Mouse (Mus musculus) kidney, adult 9 months (tissue): Measurements from ENCODE around the gene Wdr18.
A peak's percentile ranks its signal among the peaks of the same experiment; 100 is the strongest.

Experiments used
- DNase-seq: peaks from one replicate; pipeline ENCODE4 v3.0.0; 2022

Wdr18 gene

DNA sequence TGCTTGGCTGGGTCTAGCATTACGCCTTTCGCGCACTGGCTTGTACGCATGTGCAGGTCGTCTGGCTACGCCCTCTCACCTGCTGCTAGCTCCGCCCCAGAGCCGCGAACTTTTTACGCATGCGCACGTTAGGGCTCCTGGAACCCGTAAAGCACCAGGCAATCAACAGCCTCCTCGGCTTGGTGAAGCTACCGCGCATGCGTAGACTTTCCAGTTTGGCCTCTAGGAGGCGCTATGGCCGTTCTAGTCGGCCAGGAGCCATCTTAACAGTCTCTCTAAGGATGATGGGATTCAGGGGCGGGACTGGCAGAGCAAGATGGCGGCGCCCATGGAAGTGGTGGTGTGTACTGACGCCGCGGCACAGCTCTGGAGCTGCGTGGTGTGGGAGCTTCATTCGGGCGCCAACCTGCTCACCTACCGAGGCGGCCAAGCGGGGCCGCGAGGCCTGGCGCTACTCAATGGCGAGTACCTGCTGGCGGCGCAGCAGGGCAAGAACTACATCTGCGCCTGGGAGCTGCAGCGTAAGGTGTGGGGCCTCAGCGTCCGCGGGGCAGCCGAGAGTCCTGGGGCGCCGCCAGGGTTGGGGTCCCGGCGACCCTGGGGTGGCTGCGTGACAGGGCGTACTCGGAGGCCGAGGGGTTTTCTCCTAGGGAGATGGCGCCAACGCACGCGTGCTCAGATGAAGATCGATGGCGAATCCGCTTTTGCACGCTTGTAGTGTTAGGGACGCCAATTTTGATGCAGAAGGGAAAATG is at the start of gene Wdr18:
Gene Wdr18, plus strand, starts transcription at position 306 of the 755 bp plus-strand sequence.
- peak; percentile 100 for DNase-seq

DNA sequence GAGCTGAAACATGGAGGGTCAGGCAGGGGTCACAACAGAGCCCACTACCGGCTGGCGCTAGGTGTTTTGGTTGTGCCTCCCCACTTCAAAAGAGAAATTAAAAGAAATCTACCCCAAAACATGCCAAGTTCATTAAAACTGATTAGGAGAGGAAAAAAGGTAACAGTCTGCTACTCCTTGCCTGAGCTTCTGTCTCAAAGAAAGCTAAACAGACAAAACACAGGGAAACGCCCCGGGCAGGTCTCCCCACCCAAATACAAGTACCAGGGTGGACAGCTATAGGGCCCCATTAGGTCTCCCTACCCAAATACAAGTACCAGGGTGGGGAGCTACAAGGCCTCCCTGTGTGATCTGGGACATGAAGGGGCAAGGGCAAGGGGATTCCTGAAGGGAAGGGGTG is 49.4 kb upstream of the Wdr18 start, which contains the start of gene Gm26602:
Gene Gm26602, plus strand, starts transcription at position 301 of the 400 bp plus-strand sequence.
- no peak for DNase-seq

DNA sequence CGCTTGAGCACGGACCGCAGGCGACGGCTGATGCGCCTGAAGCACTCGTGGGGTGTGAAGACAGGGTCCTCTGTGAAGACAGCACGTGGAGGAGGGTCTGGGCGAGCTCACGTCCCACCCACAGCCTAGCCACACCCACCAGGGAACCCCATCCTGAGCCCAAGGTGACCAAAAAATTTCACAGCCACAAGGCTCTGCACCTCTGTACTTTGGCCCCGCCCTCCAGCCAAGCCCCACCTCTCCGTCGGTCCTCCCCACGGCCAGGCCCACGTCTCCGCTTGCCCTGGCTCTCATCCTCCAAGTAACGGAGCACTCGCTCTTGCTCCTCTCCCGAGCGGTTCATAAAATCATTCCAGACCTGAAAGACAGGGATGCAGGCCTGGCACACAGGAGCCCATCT is 47.5 kb upstream of the Wdr18 start:
- no peak for DNase-seq

DNA sequence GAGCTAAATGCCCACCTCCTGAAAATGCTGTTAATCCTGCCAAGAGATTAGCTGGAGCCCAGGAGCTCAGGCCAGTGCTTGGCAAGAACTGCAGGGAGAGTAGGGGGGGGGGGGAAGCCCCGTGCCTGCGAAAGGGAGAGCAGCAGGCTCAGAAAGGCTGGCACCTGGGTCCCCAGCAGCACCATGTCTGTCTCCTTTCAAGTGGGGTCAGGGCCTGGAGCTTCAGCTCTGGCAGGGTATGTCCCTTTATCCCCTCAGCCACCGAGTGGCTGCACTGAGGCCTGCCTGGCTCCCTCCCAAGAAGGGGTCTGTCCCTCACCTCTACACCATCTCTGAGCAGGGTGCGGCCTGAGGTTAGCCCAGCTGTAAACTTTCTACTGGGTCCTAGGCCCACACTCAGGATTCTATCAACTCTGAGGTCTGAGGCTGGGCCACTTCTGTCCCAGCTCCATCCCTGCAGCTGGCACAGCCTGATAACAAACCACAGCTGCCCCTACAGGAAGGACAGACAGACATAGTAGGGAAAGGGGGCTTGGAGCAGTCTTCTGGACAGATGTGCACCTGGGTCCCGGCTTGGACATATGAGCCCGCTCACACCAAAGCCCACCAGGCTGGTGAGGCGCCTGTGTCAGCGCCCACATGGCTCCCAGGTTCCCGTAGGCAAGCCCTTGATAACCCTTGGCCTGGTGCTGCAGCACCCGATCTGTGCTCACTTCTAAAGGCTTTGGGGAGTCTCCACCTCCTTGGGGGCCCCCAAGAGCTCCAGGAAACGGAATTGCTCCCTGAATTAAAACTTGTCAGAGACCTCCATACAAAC is 45.6 kb upstream of the Wdr18 start:
- DNase-seq: no peak

DNA sequence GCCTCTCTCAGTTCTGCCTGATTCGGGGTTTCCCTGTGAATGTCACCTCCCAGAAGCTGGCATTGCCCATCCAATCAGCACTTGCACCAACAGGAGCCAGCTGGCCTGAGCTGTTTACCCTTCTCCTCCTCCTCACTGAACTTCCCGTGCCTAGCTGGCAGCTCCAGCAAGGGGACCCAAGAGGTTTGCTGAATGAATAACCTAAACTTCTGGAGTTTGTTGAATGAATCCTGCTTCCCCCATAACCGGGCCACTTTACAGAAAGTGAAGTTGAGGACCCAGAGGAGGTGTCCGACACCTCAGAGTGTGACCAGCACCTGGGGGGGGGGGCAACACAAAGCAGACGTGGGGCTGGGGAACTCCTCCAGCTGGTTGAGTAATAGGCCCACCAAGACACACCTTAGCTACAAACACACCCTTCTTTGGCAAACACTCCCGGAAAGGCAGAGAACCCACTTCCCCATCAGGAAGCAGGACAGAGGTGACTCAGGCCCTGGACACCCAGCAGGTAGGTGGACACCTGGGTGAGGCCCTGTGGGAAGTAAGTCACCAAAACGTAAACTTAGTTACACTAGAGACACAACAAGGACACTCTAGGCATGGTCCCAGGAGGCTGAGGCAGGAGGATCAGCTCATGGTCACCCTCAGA is 44.9 kb upstream of the Wdr18 start:
- DNase-seq: no peak

DNA sequence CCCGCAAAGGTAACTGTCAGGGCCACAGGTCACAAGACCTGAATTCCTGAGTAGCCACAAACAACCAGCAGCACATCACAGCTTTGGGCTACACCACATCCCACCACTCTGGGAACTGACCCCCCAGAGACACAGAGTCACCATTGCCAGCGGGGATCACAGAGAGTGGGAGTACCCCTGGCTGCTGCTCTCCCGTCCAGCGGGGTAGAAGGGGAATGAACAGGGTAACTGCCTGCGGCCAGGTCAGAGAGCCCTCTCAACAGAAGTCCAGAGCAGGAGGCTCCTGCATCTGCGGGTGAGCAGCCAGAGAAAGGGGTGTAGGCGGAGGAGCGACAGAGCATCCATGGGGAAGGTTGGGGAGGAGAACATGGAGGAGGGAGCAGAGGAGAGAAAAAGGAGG is 43.9 kb upstream of the Wdr18 start:
- DNase-seq: no peak

DNA sequence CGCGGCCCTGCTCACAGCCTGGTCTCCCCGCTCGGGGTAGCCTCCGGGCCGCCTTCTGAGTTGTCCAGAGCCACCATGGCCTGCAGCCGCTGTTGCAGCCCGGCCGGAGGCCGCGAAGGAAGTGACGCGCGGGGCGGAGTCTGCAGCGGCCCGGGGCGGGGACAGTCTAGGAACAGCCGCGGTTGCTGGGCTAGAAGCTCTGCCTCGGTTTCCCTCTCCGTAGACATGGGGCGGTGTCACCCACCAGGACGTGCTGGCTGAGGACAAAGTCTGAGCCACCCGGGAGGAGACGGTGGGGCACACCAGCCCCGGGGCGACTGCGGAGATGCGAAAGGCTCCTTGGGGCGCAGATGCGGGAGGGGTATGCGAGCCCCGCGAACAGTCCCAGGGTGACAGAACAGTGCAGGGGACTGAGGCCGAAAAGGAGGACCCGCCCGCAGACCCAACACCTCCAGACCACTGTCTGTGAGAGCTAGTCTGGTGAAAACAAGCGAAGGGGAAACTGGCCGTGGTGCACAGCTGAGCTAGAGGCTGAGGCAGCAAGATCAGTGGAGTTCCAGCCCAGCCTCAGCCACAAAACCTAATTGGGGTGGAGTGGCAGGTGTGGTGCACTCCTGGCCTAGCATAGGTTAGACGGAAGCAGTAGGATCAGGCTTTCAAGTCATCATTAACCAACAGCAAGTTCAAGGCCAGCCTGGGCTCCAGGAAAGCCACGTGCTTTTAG is 43.0 kb upstream of the Wdr18 start, which contains the start of gene Kiss1r:
Gene Kiss1r, plus strand, starts transcription at position 164 of the 724 bp plus-strand sequence.
- peak; percentile 84 for DNase-seq

DNA sequence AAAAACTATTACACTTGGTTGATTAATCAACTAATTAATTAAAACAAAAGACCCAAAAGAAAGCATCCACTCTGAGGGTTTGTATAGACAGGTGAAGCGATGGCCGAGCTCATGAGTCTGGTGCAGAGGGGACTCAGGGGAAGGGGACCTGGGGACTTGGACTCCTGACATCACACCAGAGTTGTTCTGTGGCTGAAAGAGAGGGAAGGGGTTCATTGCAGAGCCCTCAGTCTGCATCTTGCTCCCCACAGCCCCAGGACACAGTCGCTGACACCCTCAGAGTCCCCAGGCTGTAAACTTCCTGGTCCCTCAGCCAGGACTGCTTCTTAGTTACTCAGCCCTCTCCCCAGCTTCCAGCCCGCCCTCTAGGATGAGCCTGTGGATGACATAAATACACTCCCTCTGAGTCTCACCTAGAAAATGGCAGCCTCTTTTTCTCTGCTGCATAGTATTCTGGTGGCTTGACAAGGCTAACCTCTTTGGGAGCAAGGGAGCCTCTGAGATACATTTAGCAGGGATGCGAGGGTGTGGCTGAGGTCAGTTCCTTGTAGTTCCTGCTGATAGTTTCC is 42.3 kb upstream of the Wdr18 start:
- no peak for DNase-seq

DNA sequence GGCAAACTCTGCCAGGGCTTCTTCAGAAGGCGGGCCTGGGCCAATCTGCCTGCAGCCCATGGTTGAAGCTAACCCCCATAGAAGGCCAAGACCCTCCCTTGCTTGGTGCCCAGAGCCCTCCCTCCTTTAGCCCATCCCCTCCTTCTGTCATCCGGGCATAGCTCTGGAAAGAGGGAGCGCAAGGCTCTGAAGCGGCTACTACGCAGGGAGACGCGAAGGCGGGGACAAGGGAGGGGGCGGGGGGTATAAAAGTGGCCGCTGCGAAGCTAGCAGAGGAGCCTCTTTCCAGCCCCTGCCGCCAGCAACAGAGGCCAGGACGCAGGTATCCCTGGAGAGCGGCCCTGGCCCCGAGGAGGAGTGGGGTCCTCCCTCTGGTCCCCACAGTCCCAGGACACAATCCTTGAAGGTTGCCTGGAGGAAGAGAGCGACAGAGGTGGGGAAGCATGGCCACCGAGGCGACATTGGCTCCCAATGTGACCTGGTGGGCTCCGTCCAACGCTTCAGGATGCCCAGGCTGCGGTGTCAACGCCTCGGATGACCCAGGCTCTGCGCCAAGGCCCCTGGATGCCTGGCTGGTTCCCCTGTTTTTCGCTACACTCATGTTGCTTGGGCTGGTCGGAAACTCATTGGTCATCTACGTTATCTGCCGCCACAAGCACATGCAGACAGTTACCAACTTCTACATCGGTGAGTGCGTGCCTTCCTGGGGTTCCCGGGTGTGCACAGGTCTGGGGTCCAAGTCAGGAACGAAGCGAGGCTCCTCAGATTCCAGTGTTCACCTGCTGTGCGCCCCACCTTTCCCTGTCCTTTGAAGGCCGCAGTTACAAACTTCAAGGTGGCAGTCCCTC is 41.5 kb upstream of the Wdr18 start:
- DNase-seq: no peak

DNA sequence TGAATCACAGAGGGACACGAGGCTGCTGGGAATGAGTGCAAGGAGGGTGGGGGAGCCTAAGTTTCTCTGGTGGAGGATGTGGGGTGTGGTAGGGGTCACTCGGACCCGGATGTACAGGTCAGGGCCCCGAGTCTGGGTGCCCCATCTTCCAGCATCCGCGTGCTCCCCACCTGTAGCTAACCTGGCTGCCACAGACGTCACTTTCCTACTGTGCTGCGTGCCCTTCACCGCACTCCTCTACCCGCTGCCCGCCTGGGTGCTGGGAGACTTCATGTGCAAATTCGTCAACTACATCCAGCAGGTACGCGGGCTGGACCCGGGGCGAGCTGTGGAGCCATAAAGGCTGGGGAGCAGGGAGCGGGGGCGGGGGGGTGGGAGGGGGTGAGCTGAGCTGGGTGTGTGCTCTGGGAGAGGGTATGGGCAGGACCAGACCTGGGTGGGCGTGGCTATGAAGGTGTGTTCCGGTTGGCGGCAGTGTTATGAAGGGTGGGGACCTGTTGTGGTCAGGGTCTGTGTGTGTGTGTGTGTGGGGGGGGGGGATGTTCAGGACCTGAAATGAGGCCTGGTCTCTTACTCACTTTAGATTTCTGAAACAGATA is 40.6 kb upstream of the Wdr18 start:
- DNase-seq: no peak

DNA sequence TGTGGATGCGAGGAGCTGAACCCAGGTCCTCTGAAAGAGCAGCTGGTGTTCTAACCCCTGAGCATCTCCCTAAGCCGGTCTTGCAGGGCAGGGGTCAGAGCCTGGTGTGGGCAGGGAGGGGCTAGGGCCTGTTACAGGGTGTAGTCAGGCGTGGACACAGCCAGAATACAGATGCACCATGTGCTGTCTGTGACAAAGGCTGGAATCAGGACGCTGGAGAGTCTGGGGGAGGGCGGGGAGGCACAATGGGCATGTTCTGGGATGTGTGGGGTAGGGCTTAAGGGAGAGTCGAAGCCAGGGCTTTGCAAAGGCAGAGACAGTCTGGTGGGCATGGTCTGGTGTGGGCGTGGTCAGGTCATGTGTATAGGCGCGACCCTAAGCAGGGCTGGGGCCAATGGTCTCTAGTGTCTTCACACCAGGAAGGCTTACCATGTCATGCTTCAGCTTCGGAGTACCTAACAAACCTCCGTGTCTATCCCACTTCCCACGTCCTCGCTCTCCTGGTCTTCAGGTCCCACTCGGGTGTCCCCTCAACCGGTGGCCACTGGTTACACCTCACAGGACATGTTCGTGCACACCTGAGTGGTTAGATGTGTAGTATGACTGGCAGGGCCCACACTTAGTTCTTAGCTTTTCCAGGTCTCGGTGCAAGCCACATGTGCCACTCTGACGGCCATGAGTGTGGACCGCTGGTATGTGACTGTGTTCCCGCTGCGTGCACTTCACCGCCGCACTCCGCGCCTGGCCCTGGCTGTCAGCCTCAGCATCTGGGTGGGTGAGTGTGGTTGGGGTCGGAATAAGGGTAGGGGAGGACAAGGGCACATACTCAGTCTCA is 39.7 kb upstream of the Wdr18 start:
- no peak for DNase-seq

DNA sequence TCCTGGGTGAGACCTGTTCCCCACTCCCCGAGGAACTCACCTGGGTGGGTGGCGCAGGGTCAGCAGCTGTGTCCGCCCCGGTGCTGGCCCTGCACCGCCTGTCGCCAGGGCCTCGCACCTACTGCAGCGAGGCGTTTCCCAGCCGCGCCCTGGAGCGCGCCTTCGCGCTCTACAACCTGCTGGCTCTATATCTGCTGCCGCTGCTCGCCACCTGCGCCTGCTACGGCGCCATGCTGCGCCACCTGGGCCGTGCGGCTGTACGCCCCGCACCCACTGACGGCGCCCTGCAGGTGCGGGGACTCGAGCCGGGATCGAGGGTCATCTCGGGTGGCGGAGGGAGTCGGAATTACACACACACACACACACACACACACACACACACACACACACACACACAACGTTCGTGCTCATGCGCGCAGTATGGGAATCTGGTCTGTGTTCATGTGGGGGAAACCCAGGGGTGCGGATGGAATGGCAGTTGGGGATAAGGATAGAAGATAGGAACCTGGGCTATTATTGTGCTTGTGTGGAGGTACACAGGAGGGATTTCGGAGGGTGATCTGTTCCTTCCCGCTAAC is 38.9 kb upstream of the Wdr18 start, which contains the start of gene R3hdm4:
Gene R3hdm4, minus strand, starts transcription at position 251 of the 578 bp plus-strand sequence.
- DNase-seq: no peak

DNA sequence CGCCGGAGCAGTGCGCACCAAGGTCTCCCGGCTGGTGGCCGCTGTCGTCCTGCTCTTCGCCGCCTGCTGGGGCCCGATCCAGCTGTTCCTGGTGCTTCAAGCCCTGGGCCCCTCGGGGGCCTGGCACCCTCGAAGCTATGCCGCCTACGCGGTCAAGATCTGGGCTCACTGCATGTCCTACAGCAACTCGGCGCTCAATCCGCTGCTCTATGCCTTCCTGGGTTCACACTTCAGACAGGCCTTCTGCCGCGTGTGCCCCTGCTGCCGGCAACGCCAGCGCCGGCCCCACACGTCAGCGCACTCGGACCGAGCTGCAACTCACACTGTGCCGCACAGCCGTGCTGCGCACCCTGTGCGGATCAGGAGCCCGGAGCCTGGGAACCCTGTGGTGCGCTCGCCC is 38.4 kb upstream of the Wdr18 start:
- DNase-seq: no peak

DNA sequence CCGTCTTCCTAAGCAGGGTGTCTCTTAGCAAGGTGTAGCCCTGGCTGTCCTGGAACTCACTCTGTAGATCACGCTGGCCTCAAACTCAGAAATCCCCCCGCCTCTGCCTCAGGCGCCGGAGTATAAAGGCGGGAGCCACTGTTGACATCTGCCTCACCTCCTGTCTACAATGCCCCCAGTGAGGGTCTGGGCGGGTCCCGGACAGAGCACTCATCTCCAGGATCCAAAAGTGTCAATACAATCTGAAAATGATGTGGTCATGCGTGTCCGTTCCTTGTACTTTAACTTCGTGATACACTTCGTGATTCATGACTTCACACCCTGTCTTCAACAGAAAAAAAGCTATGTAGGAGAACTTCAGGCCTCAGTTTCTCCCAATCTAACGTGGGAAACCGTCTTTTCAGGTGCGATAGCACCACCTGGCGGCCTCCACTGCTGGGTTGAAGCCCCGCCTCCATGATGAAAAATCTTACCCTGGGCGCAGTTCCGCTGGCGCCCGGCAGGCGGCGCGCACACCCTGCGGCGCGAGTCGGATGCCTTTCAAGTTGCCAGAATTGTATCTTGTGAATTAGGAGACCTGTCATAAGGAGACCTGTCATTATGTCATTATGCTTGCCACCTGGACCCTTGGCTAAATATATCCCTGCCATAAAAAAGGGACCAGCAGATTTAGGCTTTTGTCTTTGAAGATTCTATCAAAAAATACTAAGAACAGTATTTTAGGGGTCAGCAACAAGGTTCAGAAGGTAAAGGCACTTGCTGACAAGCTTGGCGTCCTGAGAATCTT is 34.8 kb upstream of the Wdr18 start:
- peak; percentile 97 for DNase-seq

DNA sequence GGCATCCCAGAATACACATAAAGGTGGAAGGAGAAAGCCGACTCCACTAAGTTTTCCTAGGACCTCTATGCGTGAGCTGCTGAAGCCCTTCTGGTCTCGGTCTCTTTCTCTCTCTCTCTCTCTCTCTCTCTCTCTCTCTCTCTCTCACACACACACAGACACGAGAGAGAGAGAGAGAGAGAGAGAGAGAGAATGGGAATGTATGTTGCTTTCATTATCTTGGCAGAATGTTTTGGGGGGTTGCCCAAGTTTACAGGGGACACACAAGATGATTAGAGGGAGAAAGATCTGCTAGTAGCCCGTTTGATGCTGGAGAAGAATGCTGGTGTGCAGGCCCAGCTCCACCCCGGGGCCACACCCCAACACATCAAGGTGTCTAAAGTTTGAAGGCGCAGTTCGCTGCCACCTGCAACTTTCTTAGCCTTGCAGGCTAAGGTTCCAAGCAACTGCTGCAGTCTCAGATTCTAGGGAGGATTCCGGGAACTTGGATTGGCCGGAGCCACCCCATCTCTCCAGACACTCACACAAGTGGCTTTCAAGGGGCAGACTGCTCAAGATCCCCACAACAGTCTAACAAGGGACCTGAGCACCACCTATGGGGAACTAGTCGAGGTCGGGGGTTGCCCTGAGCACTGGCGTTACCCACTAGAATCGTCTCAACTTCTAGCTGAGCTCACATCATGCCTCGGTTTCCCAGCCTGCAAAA is 34.0 kb upstream of the Wdr18 start:
- DNase-seq: no peak

DNA sequence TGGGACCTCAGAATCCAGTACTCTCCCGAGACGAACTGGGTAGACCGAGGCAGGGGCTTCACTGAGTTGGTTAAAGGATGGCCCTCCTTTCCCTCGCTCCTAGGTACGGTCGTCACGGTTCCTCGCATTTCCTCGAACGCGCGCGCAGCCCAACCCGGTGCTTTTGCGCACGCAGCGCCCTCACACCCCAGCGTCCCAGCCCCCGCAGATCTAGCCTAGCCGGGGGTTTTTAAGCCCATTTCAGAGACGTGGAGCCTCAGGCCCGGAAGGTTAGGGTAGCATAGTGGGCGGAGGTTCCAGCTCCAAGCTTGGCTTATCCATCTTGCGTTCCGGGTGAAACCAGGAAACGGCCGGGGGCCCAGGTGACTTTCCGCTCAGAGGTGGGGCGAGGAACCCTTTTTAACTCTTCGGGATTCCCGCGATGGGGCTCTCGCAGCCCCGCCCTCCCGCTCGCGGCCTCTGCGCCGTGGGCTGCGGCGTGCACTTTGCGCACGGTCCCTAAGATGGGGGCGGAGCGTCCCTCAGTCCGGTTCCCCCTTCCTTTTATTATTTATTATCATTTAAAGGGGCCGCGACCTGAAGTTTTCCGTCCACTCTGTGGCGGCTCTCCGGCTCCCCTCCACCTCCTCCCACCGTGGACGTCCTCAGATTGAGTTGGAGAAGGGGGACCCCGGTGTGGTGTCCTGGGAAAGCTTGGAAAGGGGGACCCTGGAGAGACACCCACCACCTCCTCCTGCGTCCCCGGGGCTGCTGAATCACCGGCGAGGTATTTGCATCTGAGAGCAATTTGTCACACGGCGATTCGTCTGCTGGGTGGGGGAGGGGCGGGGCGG is 33.2 kb upstream of the Wdr18 start, which contains the start of gene Arid3a:
Gene Arid3a, plus strand, starts transcription at position 553 of the 833 bp plus-strand sequence.
- DNase-seq: peak; percentile 91
